Mouse (Mus musculus) liver, adult 10 weeks (tissue): ENCODE data around the gene Ms4a1. TPM values are rescaled to one million over a fixed set of nuclear protein-coding genes. Genes with fewer than 3 reads are reported as not detected.

Source experiments
- polyA plus RNA-seq: library from polyadenylated mRNA; stranded (reverse); fragments of 350-450 nt; fragmentation: Illumina TruSeq; extraction: RNeasy Lipid Tissue Mini Kit (QIAGEN cat#74804); gene quantifications from one replicate; pipeline ENCODE4 v1.2.3, GENCODE M21; 2014; ENCODE audit warnings: low read depth, low replicate concordance

Gene Ms4a1
- 1.9 TPM for polyA plus RNA-seq

GRCm38 (mm10) chr19:11266052-11266845, at the start of gene Ms4a1:
Ms4a1 (minus strand) TSS chr19:11266241.

DNA sequence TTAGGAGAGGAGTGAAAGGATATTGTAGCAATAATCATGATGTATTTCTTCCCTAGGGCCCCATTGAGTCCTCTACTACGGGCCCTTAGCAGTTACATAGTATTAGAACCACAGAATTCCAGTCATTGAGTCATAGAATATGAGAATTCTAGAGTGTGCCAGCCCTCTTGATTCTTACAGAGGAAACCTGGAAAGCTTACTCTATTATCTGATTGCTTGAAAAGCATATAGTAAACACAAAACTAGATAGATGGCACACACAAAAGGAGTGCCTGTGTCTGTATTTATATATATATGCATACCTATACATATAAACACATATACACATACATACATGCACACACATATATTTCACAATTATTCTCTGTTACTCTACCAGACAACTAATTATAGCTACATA, 48.3 kb upstream of the Ms4a1 start, which contains the start of gene Ms4a14:
Gene Ms4a14, minus strand, starts transcription at position 101 of the 400 bp plus-strand sequence.

GRCm38 (mm10) chr19:11283773-11284172, 17.7 kb upstream of the Ms4a1 start, which contains the start of gene Ms4a5:
Ms4a5 (minus strand) TSS chr19:11283873.

DNA sequence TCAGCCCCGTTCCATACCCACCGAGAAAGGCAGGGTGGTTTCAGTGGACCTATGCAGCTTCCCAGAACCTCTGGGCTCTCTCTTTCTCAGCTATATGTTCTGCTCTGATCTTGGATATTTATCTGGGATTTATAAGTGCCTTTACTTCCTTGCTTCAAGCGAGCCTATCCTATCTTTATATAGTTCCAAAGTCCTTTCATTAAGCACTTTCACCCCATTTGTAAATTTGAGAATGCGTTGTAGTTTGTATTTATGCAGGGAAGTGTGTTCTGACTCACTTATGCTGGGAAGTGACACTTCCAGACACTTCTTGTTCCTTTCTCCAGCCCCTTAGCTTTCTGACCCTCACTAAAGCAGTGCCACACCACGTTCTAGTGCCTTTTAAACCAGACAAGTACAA, 33.7 kb downstream of the Ms4a1 start, which contains the start of gene Ms4a12:
Gene Ms4a12, minus strand, starts transcription at position 101 of the 400 bp plus-strand sequence.

Other genes starting within 250 kb of the Ms4a1 start
- gene Ms4a18, start 248.2 kb downstream of the Ms4a1 start, polyA plus RNA-seq = not detected
- 1.8 TPM for gene Ms4a8a, start 185.1 kb downstream of the Ms4a1 start, polyA plus RNA-seq
- not detected for gene 1700017D01Rik, start 135.4 kb downstream of the Ms4a1 start, polyA plus RNA-seq
- gene 1700025F22Rik, start 100.9 kb downstream of the Ms4a1 start, polyA plus RNA-seq = not detected
- gene Ms4a13, start 69.5 kb downstream of the Ms4a1 start, polyA plus RNA-seq = not detected
- not detected for gene Ms4a12, start 33.8 kb downstream of the Ms4a1 start, polyA plus RNA-seq
- gene Ms4a5, start 17.6 kb upstream of the Ms4a1 start, polyA plus RNA-seq = not detected
- 0.16 TPM for gene Ms4a14, start 48.2 kb upstream of the Ms4a1 start, polyA plus RNA-seq
- 1.3 TPM for gene Ms4a7, start 69.9 kb upstream of the Ms4a1 start, polyA plus RNA-seq
- not detected for gene Ms4a4a, start 109.3 kb upstream of the Ms4a1 start, polyA plus RNA-seq
- gene Ms4a4c, start 138.5 kb upstream of the Ms4a1 start, polyA plus RNA-seq = 1.3 TPM
- gene Ms4a4b, start 177.3 kb upstream of the Ms4a1 start, polyA plus RNA-seq = 5.0 TPM
- gene Ms4a6c, start 203.1 kb upstream of the Ms4a1 start, polyA plus RNA-seq = 6.4 TPM
- 1.2 TPM for gene Gm8369, start 219.7 kb upstream of the Ms4a1 start, polyA plus RNA-seq